Mouse (Mus musculus): ENCODE measurements around the gene Cdh1. TPM values are rescaled to one million over a fixed set of nuclear protein-coding genes. Genes with fewer than 3 reads are reported as not detected.
"Not testable (repeated sequence)": the region's sequence is repeated elsewhere in the genome, so short reads cannot be mapped to it uniquely, and the experiment has no call there.

The Cdh1 gene
- polyA plus RNA-seq, 1 experiment from 2014 or later = 19.9 TPM

- 30% methylated on average over 6 of the region's 6 CpGs for WGBS
- ATAC-seq (ENCODE audit: low FRiP score, low read depth) = no peak
These were observed 26.1 kb upstream of the Cdh1 start for GRCm38 (mm10) chr8:106576849-106577555.

GRCm38 (mm10) chr8:106579510-106579909 lies 23.6 kb upstream of the Cdh1 start:
- H3K4me3 ChIP-seq = no peak overlapping the region

More at GRCm38 (mm10) chr8:106576849-106577555, 26.1 kb upstream of the Cdh1 start:
- Histone ChIP-seq H3K27me3 (no peaks in the 10 kb centered on the region), H3K36me3 (no peaks in the 10 kb centered on the region), H3K4me2 (replicated peaks) (no peak overlapping the region), H3K27ac (no peak overlapping the region), H3K9ac (no peak overlapping the region), H3K4me3 (no peak overlapping the region), H3K9me3 (no peaks in the 10 kb centered on the region), H3K4me1 (peaks cover 7% of the 10 kb centered on the region; the same call in 1 of the 2 replicates)

DNA sequence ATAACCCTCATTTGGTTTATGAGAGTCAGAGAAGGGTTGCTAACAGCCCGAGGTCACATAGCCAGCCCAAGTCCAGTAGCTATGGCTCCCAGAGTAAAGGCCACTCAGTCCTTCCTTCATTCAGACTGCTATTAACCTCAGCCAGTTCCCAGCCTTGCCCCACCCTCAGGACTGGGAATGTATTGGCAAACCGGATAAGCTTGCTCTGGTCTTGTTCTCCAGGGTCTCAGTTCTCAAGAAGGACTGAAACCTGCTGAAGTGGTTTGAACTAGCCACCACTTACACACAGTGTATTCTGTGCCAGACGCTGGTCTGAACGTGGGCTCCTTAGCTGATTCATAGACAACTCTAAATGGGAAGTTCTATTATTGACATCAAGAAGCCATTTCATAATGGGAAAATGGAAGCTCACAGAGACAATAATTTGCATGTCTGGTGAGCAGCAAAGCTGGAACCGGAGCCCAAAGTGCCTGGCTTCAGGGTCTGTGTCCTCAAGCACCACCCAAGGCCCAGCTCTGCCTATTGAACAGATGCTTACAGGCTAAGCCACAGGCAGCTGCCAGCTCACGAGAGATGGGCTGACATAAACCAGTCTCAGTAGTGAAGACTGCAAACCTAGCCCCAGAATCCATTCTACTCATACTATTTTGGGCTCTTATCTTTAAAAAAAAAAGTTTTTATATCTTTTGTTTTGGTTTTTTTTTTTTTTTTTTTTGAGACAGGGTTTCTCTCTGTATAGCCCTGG lies 21.6 kb upstream of the Cdh1 start:
- Histone ChIP-seq H3K4me1 (peaks cover 11% of the 10 kb centered on the region), H3K36me3 (no peaks in the 10 kb centered on the region), H3K4me2 (replicated peaks) (no peak overlapping the region), H3K4me3 (no peak overlapping the region), H3K27me3 (no peaks in the 10 kb centered on the region), H3K9ac (no peak overlapping the region), H3K27ac (no peak overlapping the region), H3K9me3 (peaks cover 5% of the 10 kb centered on the region; the same call in 1 of the 2 replicates)
- ATAC-seq (ENCODE audit: low FRiP score, low read depth) = no peak
- 69% methylated on average over 6 of the region's 6 CpGs for WGBS

More at GRCm38 (mm10) chr8:106579510-106579909, 23.6 kb upstream of the Cdh1 start:
- ATAC-seq (ENCODE audit: low FRiP score, low read depth) = no peak
- H3K9me3 ChIP-seq = peaks cover 5% of the 10 kb centered on the region; the same call in 1 of the 2 replicates
- no peak overlapping the region for H3K4me2 ChIP-seq (replicated peaks)
- no peaks in the 10 kb centered on the region for H3K27me3 ChIP-seq
- no peaks in the 10 kb centered on the region for H3K36me3 ChIP-seq
- no peak overlapping the region for H3K27ac ChIP-seq
- peaks cover 7% of the 10 kb centered on the region; the same call in 1 of the 2 replicates for H3K4me1 ChIP-seq
- 69% methylated on average over 2 of the region's 2 CpGs for WGBS
- no peak overlapping the region for H3K9ac ChIP-seq

- H3K4me2 ChIP-seq (replicated peaks) = no peak overlapping the region
- ATAC-seq (ENCODE audit: low FRiP score, low read depth) = no peak
- H3K4me3 ChIP-seq = no peak overlapping the region
- no peak overlapping the region for H3K9ac ChIP-seq
- H3K4me1 ChIP-seq = peaks cover 4% of the 10 kb centered on the region; the same call in 1 of the 2 replicates
- H3K9me3 ChIP-seq = peaks cover 5% of the 10 kb centered on the region; the same call in 1 of the 2 replicates
- H3K27me3 ChIP-seq = no peaks in the 10 kb centered on the region
- WGBS = 50% methylated on average over 11 of the region's 11 CpGs
- H3K36me3 ChIP-seq = no peaks in the 10 kb centered on the region
- no peak overlapping the region for H3K27ac ChIP-seq
These were observed 18.0 kb upstream of the Cdh1 start for GRCm38 (mm10) chr8:106584942-106585670.

DNA sequence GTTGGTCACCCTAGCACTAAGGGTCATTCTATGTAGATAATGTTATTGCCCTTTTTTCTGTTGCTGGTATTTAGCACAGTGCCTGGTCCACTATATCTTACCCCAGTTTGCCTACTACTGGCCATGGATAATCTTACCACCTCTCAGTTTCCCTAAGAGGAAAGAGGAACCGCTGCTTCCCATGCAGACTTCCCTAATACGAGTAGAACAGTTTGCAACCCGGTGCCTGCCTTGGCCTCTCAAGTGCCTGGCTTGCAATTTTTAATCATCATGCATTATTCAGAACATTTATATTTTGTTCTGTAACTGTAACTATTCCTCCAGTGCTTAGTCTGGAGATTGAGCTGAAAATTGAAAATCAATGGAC lies 17.5 kb upstream of the Cdh1 start:
- ATAC-seq (ENCODE audit: low FRiP score, low read depth) = no peak
- Histone ChIP-seq H3K4me1 (peaks cover 4% of the 10 kb centered on the region; the same call in 1 of the 2 replicates), H3K36me3 (no peaks in the 10 kb centered on the region), H3K4me3 (no peak overlapping the region), H3K4me2 (replicated peaks) (no peak overlapping the region), H3K9me3 (peaks cover 5% of the 10 kb centered on the region; the same call in 1 of the 2 replicates), H3K27ac (no peak overlapping the region), H3K9ac (no peak overlapping the region), H3K27me3 (no peaks in the 10 kb centered on the region)
- WGBS = 87% methylated on average over 3 of the region's 3 CpGs

- Histone ChIP-seq H3K4me1 (peaks cover 4% of the 10 kb centered on the region; the same call in 1 of the 2 replicates), H3K4me2 (replicated peaks) (no peak overlapping the region), H3K27ac (no peak overlapping the region), H3K9me3 (peaks cover 5% of the 10 kb centered on the region; the same call in 1 of the 2 replicates), H3K27me3 (no peaks in the 10 kb centered on the region), H3K4me3 (no peak overlapping the region), H3K9ac (no peak overlapping the region), H3K36me3 (no peaks in the 10 kb centered on the region)
- no peak for ATAC-seq (ENCODE audit: low FRiP score, low read depth)
- WGBS = 82% methylated on average over 8 of the region's 8 CpGs
These were observed 16.3 kb upstream of the Cdh1 start for GRCm38 (mm10) chr8:106586896-106587295.

- no peak for ATAC-seq (ENCODE audit: low FRiP score, low read depth)
- no peak overlapping the region for H3K4me2 ChIP-seq (replicated peaks)
- no peak overlapping the region for H3K9ac ChIP-seq
- peaks cover 4% of the 10 kb centered on the region; the same call in 1 of the 2 replicates for H3K4me1 ChIP-seq
- no peaks in the 10 kb centered on the region for H3K9me3 ChIP-seq
- H3K4me3 ChIP-seq = no peak overlapping the region
- H3K27ac ChIP-seq = no peak overlapping the region
- H3K36me3 ChIP-seq = no peaks in the 10 kb centered on the region
- no peaks in the 10 kb centered on the region for H3K27me3 ChIP-seq
- 73% methylated on average over 3 of the region's 3 CpGs for WGBS
These were observed 14.4 kb upstream of the Cdh1 start for GRCm38 (mm10) chr8:106588443-106589431.

GRCm38 (mm10) chr8:106592458-106592857 lies 10.7 kb upstream of the Cdh1 start:
- Histone ChIP-seq H3K4me1 (no peaks in the 10 kb centered on the region), H3K27ac (no peak overlapping the region), H3K27me3 (no peaks in the 10 kb centered on the region), H3K4me3 (no peak overlapping the region), H3K9me3 (no peaks in the 10 kb centered on the region), H3K9ac (no peak overlapping the region), H3K4me2 (replicated peaks) (no peak overlapping the region), H3K36me3 (no peaks in the 10 kb centered on the region)
- 74% methylated on average over 3 of the region's 3 CpGs for WGBS
- no peak for ATAC-seq (ENCODE audit: low FRiP score, low read depth)

GRCm38 (mm10) chr8:106595623-106596022 lies 7.5 kb upstream of the Cdh1 start:
- WGBS = 92% methylated on average over 3 of the region's 3 CpGs
- not testable (repeated sequence) for H3K9me3 ChIP-seq; ATAC-seq (ENCODE audit: low FRiP score, low read depth); H3K36me3 ChIP-seq; H3K4me2 ChIP-seq (replicated peaks); H3K27me3 ChIP-seq; H3K27ac ChIP-seq; H3K4me1 ChIP-seq; H3K9ac ChIP-seq; H3K4me3 ChIP-seq

DNA sequence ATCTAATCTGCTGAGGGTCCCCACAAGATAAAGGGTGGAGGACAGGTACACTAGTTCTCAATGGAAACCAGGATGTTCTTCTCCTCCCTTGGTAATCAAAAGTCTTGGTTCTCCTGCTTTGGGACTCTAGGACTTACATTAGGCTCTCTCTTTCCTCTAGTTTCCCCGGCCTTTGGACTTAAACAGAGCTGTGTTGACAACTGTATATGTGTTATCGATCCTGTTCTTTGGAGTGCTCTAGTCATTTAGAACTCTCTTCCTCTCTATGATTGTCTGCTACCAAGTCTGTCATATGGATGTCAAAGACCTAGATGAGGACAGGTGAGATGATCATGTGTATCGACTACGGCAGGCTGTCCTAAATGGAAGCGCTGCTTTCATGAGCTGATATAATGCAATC lies 6.1 kb upstream of the Cdh1 start:
- Histone ChIP-seq H3K27ac (no peak overlapping the region), H3K36me3 (no peaks in the 10 kb centered on the region), H3K9me3 (no peaks in the 10 kb centered on the region), H3K4me2 (replicated peaks) (no peak overlapping the region), H3K9ac (no peak overlapping the region), H3K27me3 (peaks cover 22% of the 10 kb centered on the region), H3K4me3 (no peak overlapping the region), H3K4me1 (no peaks in the 10 kb centered on the region)
- no peak for ATAC-seq (ENCODE audit: low FRiP score, low read depth)
- 93% methylated on average over 5 of the region's 5 CpGs for WGBS

DNA sequence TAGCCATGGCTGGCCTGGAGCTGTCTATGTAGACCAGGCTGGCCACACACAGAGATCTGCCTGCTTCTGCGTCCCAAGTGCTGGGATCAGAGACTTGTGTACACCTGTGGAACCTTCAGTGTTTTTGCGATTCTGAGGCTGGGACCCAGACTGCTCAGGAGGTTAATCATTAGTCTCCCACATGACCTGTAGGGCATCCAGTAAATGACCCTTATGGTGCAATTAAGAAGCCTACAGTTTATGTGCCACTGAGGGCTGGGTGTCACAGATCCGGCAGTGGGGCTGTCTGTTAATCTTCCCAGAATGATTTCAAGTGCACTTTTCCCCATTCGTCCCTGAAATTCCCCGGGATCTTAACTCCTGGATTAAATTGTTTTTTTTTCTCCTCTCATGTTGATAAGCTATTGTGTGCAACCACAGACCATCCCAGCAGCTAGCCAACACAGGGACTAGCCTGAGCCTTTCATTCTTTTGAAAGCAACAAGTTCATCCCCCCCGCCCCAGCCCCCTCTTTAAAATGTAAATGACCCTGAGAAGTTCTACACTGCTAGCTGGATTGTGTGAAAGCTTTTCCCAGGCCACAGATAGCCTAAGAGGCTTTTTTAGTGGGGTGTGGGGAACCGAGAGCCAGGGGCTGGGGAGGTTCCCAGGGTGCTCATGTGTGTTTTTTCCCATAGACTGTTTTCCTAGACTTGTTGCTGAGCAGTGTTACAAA lies 3.7 kb upstream of the Cdh1 start:
- Histone ChIP-seq H3K9ac (no peak overlapping the region), H3K4me3 (no peak overlapping the region), H3K27me3 (peaks cover 45% of the 10 kb centered on the region), H3K27ac (no peak overlapping the region), H3K36me3 (no peaks in the 10 kb centered on the region), H3K4me2 (replicated peaks) (no peak overlapping the region), H3K9me3 (no peaks in the 10 kb centered on the region), H3K4me1 (peaks cover 16% of the 10 kb centered on the region)
- ATAC-seq (ENCODE audit: low FRiP score, low read depth) = no peak
- 36% methylated on average over 7 of the region's 7 CpGs for WGBS

Measured in limb, embryonic 13.5 days (tissue).